Mouse (Mus musculus): Measurements from ENCODE around the gene Mfsd6l. TPM values are rescaled to one million over a fixed set of nuclear protein-coding genes. Genes with fewer than 3 reads are reported as not detected.
A peak's percentile ranks its signal among the peaks of the same experiment; 100 is the strongest.

Gene Mfsd6l
- total RNA-seq, 2 experiments from 2014 or later: not detected

GRCm38 (mm10) chr11:68589055-68589809 lies 33.2 kb downstream of the Mfsd6l start:
- peak; percentile 50 to 86 for DNase-seq (ENCODE audit: extremely low spot score in 1 of 2, low spot score in 2 of 2)
- intact Hi-C loops (cut with DNase I): loop anchor here (5.0 kb wide), 1 partner anchor 103 kb away; the partner anchor contains the start of gene Myh10

GRCm38 (mm10) chr11:68591708-68592107 lies 35.7 kb downstream of the Mfsd6l start:
- intact Hi-C loops (cut with DNase I): no loop called here
- no peak for DNase-seq (ENCODE audit: extremely low spot score in 1 of 2, low spot score in 2 of 2)

- no peak for DNase-seq (ENCODE audit: extremely low spot score in 1 of 2, low spot score in 2 of 2)
- intact Hi-C loops (cut with DNase I): no loop called here
Measured at GRCm38 (mm10) chr11:68593247-68593646, 37.3 kb downstream of the Mfsd6l start.

- intact Hi-C loops (cut with DNase I): no loop called here
Measured at GRCm38 (mm10) chr11:68597912-68598311, 41.9 kb downstream of the Mfsd6l start.

GRCm38 (mm10) chr11:68600551-68601021 lies 44.6 kb downstream of the Mfsd6l start:
- intact Hi-C loops (cut with DNase I): no loop called here
- DNase-seq (ENCODE audit: extremely low spot score in 1 of 2, low spot score in 2 of 2): no peak

More at GRCm38 (mm10) chr11:68597912-68598311, 41.9 kb downstream of the Mfsd6l start:
- no peak for DNase-seq (ENCODE audit: extremely low spot score in 1 of 2, low spot score in 2 of 2)

GRCm38 (mm10) chr11:68601486-68601991 lies 45.6 kb downstream of the Mfsd6l start:
- DNase-seq (ENCODE audit: extremely low spot score in 1 of 2, low spot score in 2 of 2): no peak
- intact Hi-C loops (cut with DNase I): no loop called here

GRCm38 (mm10) chr11:68602200-68602931 lies 46.4 kb downstream of the Mfsd6l start:
- DNase-seq (ENCODE audit: extremely low spot score in 1 of 2, low spot score in 2 of 2): peak in 1 of 2 experiments; percentile 78
- intact Hi-C loops (cut with DNase I): no loop called here

GRCm38 (mm10) chr11:68607046-68607445 lies 51.1 kb downstream of the Mfsd6l start:
- intact Hi-C loops (cut with DNase I): no loop called here
- no peak for DNase-seq (ENCODE audit: extremely low spot score in 1 of 2, low spot score in 2 of 2)

Other genes with a start within 250 kb of the Mfsd6l start
- 10 to 100 TPM in 1 of 2 experiments, 1 to 10 TPM in 1; 8.8 to 10.6 TPM for gene Ntn1, start 155.4 kb upstream of the Mfsd6l start, total RNA-seq (2021)
- 1 to 10 TPM; 2.5 to 2.7 TPM for gene Pik3r5, start 124.1 kb upstream of the Mfsd6l start, total RNA-seq (2021)
- gene Pik3r6, start 53.2 kb upstream of the Mfsd6l start, total RNA-seq (2021): 1 to 10 TPM; 4.1 to 4.3 TPM
- under 1 TPM; 0.51 to 0.65 TPM for gene Ccdc42, start 30.8 kb downstream of the Mfsd6l start, total RNA-seq (2021)
- gene Myh10, start 135.4 kb downstream of the Mfsd6l start, total RNA-seq (2021): 100 to 1,000 TPM; 210 to 217 TPM